Mouse (Mus musculus) heart, adult 2 months (tissue): ENCODE measurements around the gene Xpot. TPM values are rescaled to one million over a fixed set of nuclear protein-coding genes. Genes with fewer than 3 reads are reported as not detected.

Experiments used
- DNase-seq, 2 experiments: peaks; one replicate each; pipeline ENCODE4 v3.0.0; 2021
- H3K27ac ChIP-seq: fragments of 200-600 bp; 2 replicates; pipeline ENCODE4 v1.8.1; 2022
- H3K27me3 ChIP-seq: fragments of 200-500 bp; 2 replicates; pipeline ENCODE4 v1.6.1; 2012; ENCODE audit warnings: mild to moderate bottlenecking, low read length, inconsistent platforms, mixed read lengths; ENCODE audit not compliant: control insufficient read depth, insufficient read depth
- H3K36me3 ChIP-seq: fragments of 200-500 bp; 2 replicates; pipeline ENCODE4 v1.6.1; 2012; ENCODE audit warnings: low read length, inconsistent platforms; ENCODE audit not compliant: control insufficient read depth, insufficient read depth
- H3K4me1 ChIP-seq: fragments of 200-500 bp; 2 replicates; pipeline ENCODE4 v1.6.1; 2011; ENCODE audit warnings: low read length; ENCODE audit not compliant: control insufficient read depth, insufficient read depth
- H3K4me3 ChIP-seq: fragments of 200-600 bp; 2 replicates; pipeline ENCODE4 v1.8.1; 2022
- H3K79me2 ChIP-seq: fragments of 200-500 bp; replicated peaks from 2 replicates; pipeline ENCODE4 v1.6.1; 2012; ENCODE audit warnings: mild to moderate bottlenecking, inconsistent platforms, low read length, moderate library complexity, mixed read lengths; ENCODE audit not compliant: control insufficient read depth, insufficient read depth
- H3K9ac ChIP-seq: fragments of 200-500 bp; 2 replicates; pipeline ENCODE4 v1.6.1; 2012; ENCODE audit warnings: low read depth, mild to moderate bottlenecking, control low read depth, inconsistent platforms, low read length, mixed read lengths
- CTCF ChIP-seq: fragments of 200-600 bp; IDR thresholded peaks from 2 replicates; pipeline ENCODE4 v1.8.1; 2022; ENCODE audit warnings: antibody characterized with exemption, mild to moderate bottlenecking, moderate library complexity
- EP300 ChIP-seq: fragments of 200-500 bp; IDR thresholded peaks from 2 replicates; pipeline ENCODE4 v1.6.1; 2011; ENCODE audit warnings: low read depth, low read length, control low read depth; ENCODE audit not compliant: insufficient read depth
- POLR2A ChIP-seq: fragments of 200-500 bp; IDR thresholded peaks from 2 replicates; pipeline ENCODE4 v1.6.1; 2011; ENCODE audit warnings: mild to moderate bottlenecking, low read depth, low read length, control low read depth; ENCODE audit not compliant: insufficient read depth
- WGBS: fragments of 180-500 bp; shearing (Covaris S2); methylation state at CpG from one replicate; pipeline ENCODE4 v1.1.7; 2018; 5-methylcytosine and 5-hydroxymethylcytosine counted together
- intact Hi-C: fragments of 180-260 bp; cut with DNase I; formaldehyde crosslinking; loops from one replicate; pipeline ENCODE4 v1.15.1; 2025
- polyA plus RNA-seq: library from polyadenylated mRNA; depleted of rRNA; stranded (reverse); fragments of >200 nt; gene quantifications from 2 replicates; pipeline ENCODE4 v1.2.3, GENCODE M21; 2012
- total RNA-seq, 2 experiments: library from RNA; stranded (reverse); gene quantifications; 2 replicates each; pipeline ENCODE4 v1.2.3; 2021

The Xpot gene
- total and polyA plus RNA-seq, 3 experiments: 30.0 to 43.8 (median 30.8) TPM

- intact Hi-C loops: no loop called here
Observed at GRCm38 (mm10) chr10:121653079-121653478, 26.9 kb upstream of the Xpot start.

GRCm38 (mm10) chr10:121646294-121646693 lies 20.2 kb upstream of the Xpot start:
- H3K4me3 ChIP-seq: no peak overlapping the region
- no peaks in the 10 kb centered on the region for H3K36me3 ChIP-seq
- H3K27ac ChIP-seq: no peak overlapping the region
- H3K4me1 ChIP-seq: no peaks in the 10 kb centered on the region
- no peak overlapping the region for H3K9ac ChIP-seq
- DNase-seq: no peak
- 60% methylated on average over 6 of the region's 6 CpGs for WGBS
- no peaks in the 10 kb centered on the region for H3K79me2 ChIP-seq
- intact Hi-C loops: no loop called here
- TF ChIP-seq CTCF: no peak
- peaks cover 4% of the 10 kb centered on the region; the same call in 1 of the 2 replicates for H3K27me3 ChIP-seq

More at GRCm38 (mm10) chr10:121653079-121653478, 26.9 kb upstream of the Xpot start:
- no peak for DNase-seq
- Histone ChIP-seq H3K79me2 (no peaks in the 10 kb centered on the region), H3K36me3 (no peaks in the 10 kb centered on the region), H3K27me3 (no peaks in the 10 kb centered on the region), H3K4me1 (no peaks in the 10 kb centered on the region), H3K4me3 (no peak overlapping the region), H3K9ac (no peak overlapping the region), H3K27ac (no peak overlapping the region)
- 78% methylated on average over 1 of the region's 1 CpGs for WGBS
- TF ChIP-seq EP300: no peak
- TF ChIP-seq CTCF: no peak
- no peak for TF ChIP-seq POLR2A

- peak overlapping the region; percentile 55 for H3K4me3 ChIP-seq
- intact Hi-C loops: loop anchor here (5.0 kb wide), 2 partner anchors 45 to 410 kb away; no protein-coding TSS in a partner anchor
- no peak overlapping the region for H3K27ac ChIP-seq
- peaks cover 7% of the 10 kb centered on the region; the same call in 1 of the 2 replicates for H3K27me3 ChIP-seq
- 8% methylated on average over 28 of the region's 28 CpGs for WGBS
- no peaks in the 10 kb centered on the region for H3K79me2 ChIP-seq
- H3K9ac ChIP-seq: peak overlapping the region; percentile 22
- H3K4me1 ChIP-seq: peaks cover 2% of the 10 kb centered on the region
- no peak for TF ChIP-seq CTCF
- no peak for DNase-seq
- H3K36me3 ChIP-seq: no peaks in the 10 kb centered on the region
Observed at GRCm38 (mm10) chr10:121642054-121642947, 16.2 kb upstream of the Xpot start.

- Histone ChIP-seq H3K79me2 (no peaks in the 10 kb centered on the region), H3K27ac (no peak within 1 kb of the TSS), H3K27me3 (peaks cover 7% of the 10 kb centered on the region; the same call in 1 of the 2 replicates), H3K4me3 (peak within 1 kb of the TSS; percentile 55), H3K4me1 (peaks cover 2% of the 10 kb centered on the region), H3K9ac (peak within 1 kb of the TSS; percentile 22), H3K36me3 (no peaks in the 10 kb centered on the region)
- TF ChIP-seq POLR2A (no peak), CTCF (no peak), EP300 (no peak)
- under 1% methylated on average over 69 of the region's 69 CpGs for WGBS
- peak; percentile 8 to 31 for DNase-seq
- intact Hi-C loops: loop anchor here (5.0 kb wide), 2 partner anchors 46 to 411 kb away; no protein-coding TSS in a partner anchor
Observed at GRCm38 (mm10) chr10:121641272-121642053, 15.3 kb upstream of the Xpot start, which contains the start of gene D930020B18Rik. TSS of gene D930020B18Rik (plus strand) at chr10:121641588.

GRCm38 (mm10) chr10:121640944-121641271 lies 14.8 kb upstream of the Xpot start:
- Histone ChIP-seq H3K27me3 (peaks cover 7% of the 10 kb centered on the region; the same call in 1 of the 2 replicates), H3K36me3 (no peaks in the 10 kb centered on the region), H3K4me1 (peaks cover 2% of the 10 kb centered on the region), H3K27ac (no peak overlapping the region), H3K79me2 (no peaks in the 10 kb centered on the region), H3K9ac (no peak overlapping the region), H3K4me3 (peak overlapping the region; percentile 55)
- TF ChIP-seq CTCF (no peak), EP300 (no peak)
- no peak for DNase-seq
- WGBS: 25% methylated on average over 10 of the region's 10 CpGs
- intact Hi-C loops: loop anchor here (5.0 kb wide), 2 partner anchors 46 to 411 kb away; no protein-coding TSS in a partner anchor
